Mouse (Mus musculus): Measurements from ENCODE around the gene Hivep1. TPM values are rescaled to one million over a fixed set of nuclear protein-coding genes. Genes with fewer than 3 reads are reported as not detected.

Gene Hivep1
- polyA plus RNA-seq, 1 experiment from 2014 or later, result 10.6 TPM

DNA sequence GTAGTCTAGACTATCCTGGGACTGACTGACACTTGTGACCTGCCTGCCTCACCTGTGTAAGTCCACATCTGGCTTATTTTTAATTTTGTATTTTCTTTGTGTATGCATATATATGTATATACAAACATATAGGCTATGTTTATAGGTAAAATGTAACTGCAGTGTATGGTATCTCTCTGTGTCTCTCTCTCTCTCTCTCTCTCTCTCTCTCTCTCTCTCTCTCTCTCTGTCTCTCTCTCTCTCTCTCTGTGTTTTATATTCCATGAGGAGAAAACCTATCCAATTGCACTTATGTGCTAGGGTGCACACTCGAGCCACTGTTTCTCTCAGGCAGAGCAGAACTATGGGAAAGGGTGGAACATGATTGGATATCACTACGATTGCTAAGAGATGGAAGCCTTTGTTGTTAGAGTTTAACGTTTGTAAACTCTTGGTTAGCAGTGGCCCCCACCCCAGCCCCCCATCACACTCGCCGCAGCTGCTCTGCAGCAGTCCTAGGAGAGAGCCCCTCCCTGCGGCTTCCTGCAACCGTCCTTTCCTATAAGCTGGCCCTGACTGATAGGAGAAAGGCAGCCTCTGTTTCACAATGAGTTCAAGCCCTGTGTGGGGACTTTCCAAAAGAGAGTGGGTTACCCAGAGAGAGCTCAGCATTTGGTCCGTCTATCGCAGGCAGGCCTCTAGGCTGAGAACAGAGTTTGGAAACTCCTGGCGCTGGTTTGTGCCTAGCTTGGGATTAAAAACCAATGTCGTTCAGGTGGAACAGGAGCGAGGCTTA, 41.6 kb downstream of the Hivep1 start:
- Histone ChIP-seq H3K27me3 (ENCODE audit: control insufficient read depth, insufficient read depth, low read length) (no peaks in the 10 kb centered on the region), H3K27ac (replicated peaks in 1 of 2; ENCODE audit: control insufficient read depth in 1 of 2, insufficient read depth in 1 of 2, low read depth in 2 of 2, low read length in 2 of 2) (no peak overlapping the region), H3K9me3 (ENCODE audit: control insufficient read depth, low read length) (0 out of 2 replicates have a peak, but pooled peaks cover 4% of the 10 kb centered on the region), H3K36me3 (ENCODE audit: control insufficient read depth, insufficient read depth, low read length) (no peaks in the 10 kb centered on the region), H3K4me2 (ENCODE audit: low read length) (no peak overlapping the region), H3K4me1 (ENCODE audit: control insufficient read depth in 2 of 2, insufficient read depth in 2 of 2, low read length in 2 of 2) (peaks cover 21 to 32% of the 10 kb centered on the region in 2 experiments), H3K9ac (ENCODE audit: low read length) (no peak overlapping the region), H3K4me3 (ENCODE audit: control insufficient read depth in 1 of 2, insufficient read depth in 1 of 2, low read depth in 1 of 2, low read length in 2 of 2) (no peak overlapping the region)
- 60% methylated on average over 12 of the region's 12 CpGs for WGBS
- no peak for ATAC-seq (ENCODE audit: insufficient number of reproducible peaks, insufficient read depth, low FRiP score, low read depth)

DNA sequence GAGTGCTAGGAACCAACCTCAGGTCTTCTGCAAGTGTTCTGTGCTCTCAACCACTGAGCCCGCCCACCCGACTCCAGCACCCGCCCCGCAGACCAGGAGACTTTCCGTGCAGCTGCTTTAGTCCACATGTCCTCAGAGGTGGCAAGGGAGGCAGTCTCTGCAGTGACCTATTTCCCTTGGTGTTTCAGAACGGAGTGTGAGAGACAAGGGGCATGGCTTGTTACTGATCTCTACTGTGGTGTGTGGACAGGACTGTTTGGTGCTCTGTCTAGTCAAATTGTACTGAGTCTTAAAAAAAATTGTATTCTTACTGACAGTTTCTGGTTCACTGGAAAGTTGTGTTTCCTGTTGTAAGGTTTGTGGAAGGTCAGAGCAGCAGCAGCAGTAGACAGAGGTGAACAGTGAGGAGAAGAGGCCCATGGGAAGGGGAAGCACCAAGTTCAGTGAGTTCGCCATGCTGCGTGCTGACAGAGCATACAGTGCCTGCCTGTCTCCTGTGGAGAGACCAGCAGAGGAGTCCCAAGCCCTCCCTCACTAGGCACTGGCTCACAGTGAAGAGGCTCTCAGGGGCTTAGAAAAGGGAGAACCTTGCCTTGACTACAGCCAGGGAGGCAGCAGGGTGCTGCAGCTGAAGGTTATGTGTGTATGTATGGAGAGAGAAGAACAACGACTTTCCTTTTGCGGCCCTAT, 44.1 kb downstream of the Hivep1 start:
- 31% methylated on average over 10 of the region's 10 CpGs for WGBS
- peak overlapping the region; percentile 51 to 53; a peak in 3 of 4 replicates for H3K27ac ChIP-seq (replicated peaks in 1 of 2; ENCODE audit: control insufficient read depth in 1 of 2, insufficient read depth in 1 of 2, low read depth in 2 of 2, low read length in 2 of 2)
- H3K4me1 ChIP-seq (ENCODE audit: control insufficient read depth in 2 of 2, insufficient read depth in 2 of 2, low read length in 2 of 2), result peaks cover 17 to 33% of the 10 kb centered on the region in 2 experiments
- no peaks in the 10 kb centered on the region for H3K36me3 ChIP-seq (ENCODE audit: control insufficient read depth, insufficient read depth, low read length)
- no peaks in the 10 kb centered on the region for H3K27me3 ChIP-seq (ENCODE audit: control insufficient read depth, insufficient read depth, low read length)
- H3K9me3 ChIP-seq (ENCODE audit: control insufficient read depth, low read length), result 0 out of 2 replicates have a peak, but pooled peaks cover 5% of the 10 kb centered on the region
- ATAC-seq (ENCODE audit: insufficient number of reproducible peaks, insufficient read depth, low FRiP score, low read depth), result peak; percentile 39; the same call in 1 of the 2 replicates
- H3K4me2 ChIP-seq (ENCODE audit: low read length), result peak overlapping the region; percentile 28; the same call in 1 of the 2 replicates
- H3K9ac ChIP-seq (ENCODE audit: low read length), result peak overlapping the region; percentile 61
- H3K4me3 ChIP-seq (ENCODE audit: control insufficient read depth in 1 of 2, insufficient read depth in 1 of 2, low read depth in 1 of 2, low read length in 2 of 2), result no peak overlapping the region

DNA sequence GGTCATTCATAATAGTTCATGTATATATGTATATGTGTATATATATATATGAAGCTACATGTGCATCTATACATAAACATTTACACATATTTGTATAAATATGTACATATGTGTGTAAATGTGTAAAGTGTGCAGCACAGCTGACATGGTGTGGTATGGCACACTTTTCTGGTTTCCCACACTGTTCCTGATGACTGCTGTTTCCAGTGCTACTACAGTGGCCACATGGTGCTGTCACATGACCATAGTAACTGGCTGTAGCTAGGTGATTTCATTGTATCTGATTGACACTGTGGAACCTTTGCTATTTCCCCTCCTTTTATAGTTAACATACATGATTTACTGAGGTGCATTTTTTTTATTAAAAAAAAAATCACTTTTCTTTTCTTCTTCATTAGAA, 45.3 kb downstream of the Hivep1 start:
- Histone ChIP-seq H3K9ac (ENCODE audit: low read length) (no peak overlapping the region), H3K36me3 (ENCODE audit: control insufficient read depth, insufficient read depth, low read length) (no peaks in the 10 kb centered on the region), H3K4me2 (ENCODE audit: low read length) (no peak overlapping the region), H3K9me3 (ENCODE audit: control insufficient read depth, low read length) (0 out of 2 replicates have a peak, but pooled peaks cover 5% of the 10 kb centered on the region), H3K27me3 (ENCODE audit: control insufficient read depth, insufficient read depth, low read length) (no peaks in the 10 kb centered on the region), H3K27ac (replicated peaks in 1 of 2; ENCODE audit: control insufficient read depth in 1 of 2, insufficient read depth in 1 of 2, low read depth in 2 of 2, low read length in 2 of 2) (no peak overlapping the region), H3K4me3 (ENCODE audit: control insufficient read depth in 1 of 2, insufficient read depth in 1 of 2, low read depth in 1 of 2, low read length in 2 of 2) (no peak overlapping the region), H3K4me1 (ENCODE audit: control insufficient read depth in 2 of 2, insufficient read depth in 2 of 2, low read length in 2 of 2) (peaks cover 25 to 37% of the 10 kb centered on the region in 2 experiments)
- no peak for ATAC-seq (ENCODE audit: insufficient number of reproducible peaks, insufficient read depth, low FRiP score, low read depth)

DNA sequence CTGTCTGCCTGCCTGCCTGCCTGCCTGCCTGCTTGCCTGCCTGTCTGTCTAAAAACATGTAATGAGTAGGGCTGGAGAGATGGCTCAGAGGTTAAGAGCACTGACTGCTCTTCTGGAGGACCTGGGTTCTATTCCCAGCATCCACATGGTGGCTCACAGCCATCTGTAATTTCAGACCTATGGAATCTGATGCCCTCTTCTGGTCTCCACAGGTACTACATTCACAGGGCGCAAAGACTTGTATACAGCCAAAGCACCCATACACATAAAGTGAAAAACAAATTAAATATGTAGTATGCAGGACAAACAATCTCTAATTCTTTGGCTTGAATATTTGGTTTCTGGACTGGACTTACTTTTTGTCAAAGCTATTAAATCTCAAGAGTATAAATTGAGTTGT, 46.7 kb downstream of the Hivep1 start:
- no peak overlapping the region for H3K4me2 ChIP-seq (ENCODE audit: low read length)
- no peaks in the 10 kb centered on the region for H3K27me3 ChIP-seq (ENCODE audit: control insufficient read depth, insufficient read depth, low read length)
- WGBS, result 81% methylated on average over 1 of the region's 1 CpGs
- no peak overlapping the region for H3K4me3 ChIP-seq (ENCODE audit: control insufficient read depth in 1 of 2, insufficient read depth in 1 of 2, low read depth in 1 of 2, low read length in 2 of 2)
- ATAC-seq (ENCODE audit: insufficient number of reproducible peaks, insufficient read depth, low FRiP score, low read depth), result no peak
- no peak overlapping the region for H3K9ac ChIP-seq (ENCODE audit: low read length)
- no peaks in the 10 kb centered on the region for H3K36me3 ChIP-seq (ENCODE audit: control insufficient read depth, insufficient read depth, low read length)
- peaks cover 22 to 42% of the 10 kb centered on the region in 2 experiments for H3K4me1 ChIP-seq (ENCODE audit: control insufficient read depth in 2 of 2, insufficient read depth in 2 of 2, low read length in 2 of 2)
- H3K27ac ChIP-seq (replicated peaks in 1 of 2; ENCODE audit: control insufficient read depth in 1 of 2, insufficient read depth in 1 of 2, low read depth in 2 of 2, low read length in 2 of 2), result no peak overlapping the region
- 0 out of 2 replicates have a peak, but pooled peaks cover 5% of the 10 kb centered on the region for H3K9me3 ChIP-seq (ENCODE audit: control insufficient read depth, low read length)

DNA sequence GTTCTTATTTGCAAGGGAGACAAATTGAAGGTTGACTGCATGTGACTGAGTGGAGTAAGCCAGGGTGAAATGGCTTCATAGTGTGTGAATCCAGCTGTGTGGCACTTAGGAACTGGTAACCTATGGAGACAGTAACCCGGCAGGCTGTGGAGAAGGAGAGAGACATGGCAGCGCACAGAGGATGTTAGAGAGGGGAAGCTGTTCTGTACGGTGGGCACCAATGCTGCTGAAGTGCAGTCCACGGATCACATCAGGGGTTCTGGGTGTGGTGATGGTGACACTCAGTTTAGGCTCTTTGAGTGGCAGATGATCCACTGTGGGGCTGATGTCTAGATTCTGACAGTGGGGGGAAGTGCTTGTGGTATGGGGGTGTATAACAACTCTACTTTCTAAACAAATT, 47.7 kb downstream of the Hivep1 start:
- no peaks in the 10 kb centered on the region for H3K27me3 ChIP-seq (ENCODE audit: control insufficient read depth, insufficient read depth, low read length)
- no peak overlapping the region for H3K4me3 ChIP-seq (ENCODE audit: control insufficient read depth in 1 of 2, insufficient read depth in 1 of 2, low read depth in 1 of 2, low read length in 2 of 2)
- H3K9me3 ChIP-seq (ENCODE audit: control insufficient read depth, low read length), result 0 out of 2 replicates have a peak, but pooled peaks cover 5% of the 10 kb centered on the region
- no peak overlapping the region for H3K27ac ChIP-seq (replicated peaks in 1 of 2; ENCODE audit: control insufficient read depth in 1 of 2, insufficient read depth in 1 of 2, low read depth in 2 of 2, low read length in 2 of 2)
- peaks cover 20 to 42% of the 10 kb centered on the region in 2 experiments for H3K4me1 ChIP-seq (ENCODE audit: control insufficient read depth in 2 of 2, insufficient read depth in 2 of 2, low read length in 2 of 2)
- H3K36me3 ChIP-seq (ENCODE audit: control insufficient read depth, insufficient read depth, low read length), result no peaks in the 10 kb centered on the region
- 84% methylated on average over 4 of the region's 4 CpGs for WGBS
- H3K9ac ChIP-seq (ENCODE audit: low read length), result no peak overlapping the region
- H3K4me2 ChIP-seq (ENCODE audit: low read length), result no peak overlapping the region
- no peak for ATAC-seq (ENCODE audit: insufficient number of reproducible peaks, insufficient read depth, low FRiP score, low read depth)

DNA sequence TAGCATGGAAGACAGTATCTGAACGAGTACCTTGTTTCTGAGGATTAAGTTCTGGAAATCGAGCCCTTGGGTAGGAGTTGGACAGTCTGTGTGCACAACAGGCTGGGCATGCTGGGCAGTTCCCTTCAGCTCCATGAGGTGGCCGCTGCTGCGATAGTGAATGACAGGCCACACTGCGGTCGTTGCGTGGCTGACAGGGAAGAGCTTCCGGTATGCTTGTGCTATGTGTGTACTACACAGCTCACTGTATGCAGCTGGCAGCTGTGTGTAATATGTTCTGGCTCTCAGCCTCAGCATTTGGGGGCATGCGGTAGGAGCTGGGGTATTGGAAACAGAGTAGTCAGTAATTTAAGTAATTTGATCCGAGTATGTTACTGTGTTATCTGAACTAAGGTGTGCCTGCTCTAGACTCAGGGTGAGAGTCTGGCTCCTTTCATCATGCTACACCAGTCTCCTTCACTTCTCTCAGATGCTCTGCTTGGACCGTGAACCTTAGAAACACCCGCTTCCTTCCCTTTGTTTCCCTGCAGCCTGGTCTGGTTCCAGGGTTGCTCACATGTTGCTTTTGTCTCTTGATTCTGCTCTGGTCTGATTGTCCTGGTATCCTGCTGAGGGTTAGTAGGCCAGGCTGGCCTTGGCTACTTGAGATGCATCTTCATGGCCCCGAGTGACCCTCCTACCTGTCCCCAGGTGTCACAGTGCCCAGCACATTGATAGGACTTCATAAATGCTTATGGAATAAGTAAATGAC, 49.8 kb downstream of the Hivep1 start:
- peak overlapping the region; percentile 25 to 61; a peak in 3 of 4 replicates for H3K27ac ChIP-seq (replicated peaks in 1 of 2; ENCODE audit: control insufficient read depth in 1 of 2, insufficient read depth in 1 of 2, low read depth in 2 of 2, low read length in 2 of 2)
- H3K4me2 ChIP-seq (ENCODE audit: low read length), result peak overlapping the region; percentile 40; the same call in 1 of the 2 replicates
- H3K36me3 ChIP-seq (ENCODE audit: control insufficient read depth, insufficient read depth, low read length), result no peaks in the 10 kb centered on the region
- peak; percentile 76 for ATAC-seq (ENCODE audit: insufficient number of reproducible peaks, insufficient read depth, low FRiP score, low read depth)
- 0 out of 4 replicates have a peak overlapping the region, but pooled peaks of 1 of the 2 experiments have one; percentile 5 for H3K4me3 ChIP-seq (ENCODE audit: control insufficient read depth in 1 of 2, insufficient read depth in 1 of 2, low read depth in 1 of 2, low read length in 2 of 2)
- H3K9ac ChIP-seq (ENCODE audit: low read length), result 0 out of 2 replicates have a peak overlapping the region, but pooled peaks have one; percentile 9
- H3K27me3 ChIP-seq (ENCODE audit: control insufficient read depth, insufficient read depth, low read length), result no peaks in the 10 kb centered on the region
- H3K9me3 ChIP-seq (ENCODE audit: control insufficient read depth, low read length), result 0 out of 2 replicates have a peak, but pooled peaks cover 5% of the 10 kb centered on the region
- peaks cover 10 to 31% of the 10 kb centered on the region in 2 experiments for H3K4me1 ChIP-seq (ENCODE audit: control insufficient read depth in 2 of 2, insufficient read depth in 2 of 2, low read length in 2 of 2)
- 26% methylated on average over 13 of the region's 13 CpGs for WGBS

DNA sequence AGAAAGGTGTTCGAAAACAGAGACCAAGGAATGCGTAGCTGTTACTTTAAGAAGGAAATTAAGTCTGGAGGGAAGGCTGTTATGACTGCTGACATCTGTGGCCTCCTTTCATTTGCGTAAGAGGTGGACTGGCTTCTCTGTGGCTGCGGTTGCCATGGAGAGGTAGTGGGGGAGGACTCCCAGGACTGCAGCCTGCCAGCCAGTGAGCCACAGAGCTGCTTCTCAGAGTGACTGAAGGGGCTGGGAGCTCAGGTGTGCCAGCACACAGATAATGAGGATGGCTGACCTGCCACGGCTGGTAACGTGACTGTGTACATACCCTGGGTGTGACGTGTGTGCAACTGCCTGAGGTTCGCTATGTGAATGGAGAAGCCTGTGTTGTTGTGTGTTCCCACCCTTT, 51.2 kb downstream of the Hivep1 start:
- ATAC-seq (ENCODE audit: insufficient number of reproducible peaks, insufficient read depth, low FRiP score, low read depth), result no peak
- H3K27ac ChIP-seq (replicated peaks in 1 of 2; ENCODE audit: control insufficient read depth in 1 of 2, insufficient read depth in 1 of 2, low read depth in 2 of 2, low read length in 2 of 2), result no peak overlapping the region
- WGBS, result 37% methylated on average over 8 of the region's 8 CpGs

More for the DNA sequence above, 51.2 kb downstream of the Hivep1 start:
- Histone ChIP-seq H3K4me2 (ENCODE audit: low read length) (no peak overlapping the region), H3K36me3 (ENCODE audit: control insufficient read depth, insufficient read depth, low read length) (no peaks in the 10 kb centered on the region), H3K9me3 (ENCODE audit: control insufficient read depth, low read length) (0 out of 2 replicates have a peak, but pooled peaks cover 5% of the 10 kb centered on the region), H3K27me3 (ENCODE audit: control insufficient read depth, insufficient read depth, low read length) (no peaks in the 10 kb centered on the region), H3K4me1 (ENCODE audit: control insufficient read depth in 2 of 2, insufficient read depth in 2 of 2, low read length in 2 of 2) (peaks cover 10 to 33% of the 10 kb centered on the region in 2 experiments), H3K4me3 (ENCODE audit: control insufficient read depth in 1 of 2, insufficient read depth in 1 of 2, low read depth in 1 of 2, low read length in 2 of 2) (no peak overlapping the region), H3K9ac (ENCODE audit: low read length) (no peak overlapping the region)

All from heart, embryonic 14.5 days (tissue).